Mouse (Mus musculus) frontal cortex, postnatal 14 days (tissue): ENCODE data around the gene Edem1.
"Not testable (repeated sequence)": the region's sequence is repeated elsewhere in the genome, so short reads cannot be mapped to it uniquely, and the experiment has no call there.

Source experiments
- DNase-seq, 2 experiments: peaks; one replicate each; pipeline ENCODE4 v3.0.0; 2022; ENCODE audit warnings: low spot score in 2 of 2

The Edem1 gene

GRCm38 (mm10) chr6:108829386-108830370 is 1.2 kb downstream of the Edem1 start:
- no peak for DNase-seq

- no peak for DNase-seq
Observed at GRCm38 (mm10) chr6:108832170-108832569, 3.7 kb downstream of the Edem1 start.

- DNase-seq, result no peak
Observed at GRCm38 (mm10) chr6:108832989-108833388, 4.5 kb downstream of the Edem1 start.

GRCm38 (mm10) chr6:108833963-108834697 is 5.7 kb downstream of the Edem1 start:
- DNase-seq, result no peak

- no peak for DNase-seq
Observed at GRCm38 (mm10) chr6:108835765-108836691, 7.6 kb downstream of the Edem1 start.

GRCm38 (mm10) chr6:108837081-108837480 is 8.6 kb downstream of the Edem1 start:
- DNase-seq, result no peak

- no peak for DNase-seq
Observed at GRCm38 (mm10) chr6:108837958-108838357, 9.5 kb downstream of the Edem1 start.

- DNase-seq, result no peak
Observed at GRCm38 (mm10) chr6:108839432-108839831, 11.0 kb downstream of the Edem1 start.

GRCm38 (mm10) chr6:108840861-108841640 is 12.6 kb downstream of the Edem1 start:
- DNase-seq, result no peak

- DNase-seq, result no peak
Observed at GRCm38 (mm10) chr6:108843664-108844063, 15.2 kb downstream of the Edem1 start.

GRCm38 (mm10) chr6:108844093-108844492 is 15.7 kb downstream of the Edem1 start:
- no peak for DNase-seq

- DNase-seq, result no peak
Observed at GRCm38 (mm10) chr6:108844771-108845170, 16.3 kb downstream of the Edem1 start.

GRCm38 (mm10) chr6:108852088-108852670 is 23.7 kb downstream of the Edem1 start:
- no peak for DNase-seq

- DNase-seq, result no peak
Observed at GRCm38 (mm10) chr6:108852986-108853385, 24.5 kb downstream of the Edem1 start.

- DNase-seq, result no peak
Observed at GRCm38 (mm10) chr6:108858583-108858982, 30.1 kb downstream of the Edem1 start.

GRCm38 (mm10) chr6:108861226-108861625 is 32.8 kb downstream of the Edem1 start:
- no peak for DNase-seq

GRCm38 (mm10) chr6:108862548-108862947 is 34.1 kb downstream of the Edem1 start:
- DNase-seq, result no peak

GRCm38 (mm10) chr6:108866317-108866716 is 37.9 kb downstream of the Edem1 start:
- no peak for DNase-seq

- DNase-seq, result not testable (repeated sequence)
Observed at GRCm38 (mm10) chr6:108869031-108869430, 40.6 kb downstream of the Edem1 start.

- no peak for DNase-seq
Observed at GRCm38 (mm10) chr6:108870421-108870820, 42.0 kb downstream of the Edem1 start.
